Mouse (Mus musculus) G1E (cell line): Measurements from ENCODE around the gene D16Ertd472e.

Experiments used
- CTCF ChIP-seq: IDR thresholded peaks from 2 replicates; pipeline ENCODE4 v1.5.1; 2012; ENCODE audit warnings: low read depth, low read length, inconsistent platforms, mixed read lengths
- GATA2 ChIP-seq: IDR thresholded peaks from 2 replicates; pipeline ENCODE4 v1.6.1; 2012; ENCODE audit warnings: low read depth, low read length, inconsistent platforms, borderline replicate concordance
- TAL1 ChIP-seq: conservative IDR thresholded peaks from 2 replicates; pipeline ENCODE4 v1.6.1; 2012; ENCODE audit warnings: low read depth, low read length, inconsistent platforms, mixed read lengths

GRCm38 (mm10) chr16:78547367-78547766 is 29.1 kb downstream of the D16Ertd472e start:
- no peak for TF ChIP-seq CTCF
- TF ChIP-seq TAL1: no peak
- TF ChIP-seq GATA2: no peak
